Mouse (Mus musculus) left cerebral cortex, postnatal 4 days (tissue): ENCODE results near the gene Coq5. TPM values are rescaled to one million over a fixed set of nuclear protein-coding genes. Genes with fewer than 3 reads are reported as not detected.

Experiments
- DNase-seq: peaks from one replicate; pipeline ENCODE4 v3.0.0-alpha.2; 2022
- intact Hi-C: fragments of 180-260 bp; cut with DNase I; formaldehyde crosslinking; loops from one replicate; pipeline ENCODE4 v1.15.1; 2025
- total RNA-seq, 2 experiments: library from RNA; stranded (reverse); gene quantifications; 2 replicates each; pipeline ENCODE4 v1.2.3; 2021

Coq5 gene
- total RNA-seq, 2 experiments from 2014 or later = 29.7 to 33.8 TPM

DNA sequence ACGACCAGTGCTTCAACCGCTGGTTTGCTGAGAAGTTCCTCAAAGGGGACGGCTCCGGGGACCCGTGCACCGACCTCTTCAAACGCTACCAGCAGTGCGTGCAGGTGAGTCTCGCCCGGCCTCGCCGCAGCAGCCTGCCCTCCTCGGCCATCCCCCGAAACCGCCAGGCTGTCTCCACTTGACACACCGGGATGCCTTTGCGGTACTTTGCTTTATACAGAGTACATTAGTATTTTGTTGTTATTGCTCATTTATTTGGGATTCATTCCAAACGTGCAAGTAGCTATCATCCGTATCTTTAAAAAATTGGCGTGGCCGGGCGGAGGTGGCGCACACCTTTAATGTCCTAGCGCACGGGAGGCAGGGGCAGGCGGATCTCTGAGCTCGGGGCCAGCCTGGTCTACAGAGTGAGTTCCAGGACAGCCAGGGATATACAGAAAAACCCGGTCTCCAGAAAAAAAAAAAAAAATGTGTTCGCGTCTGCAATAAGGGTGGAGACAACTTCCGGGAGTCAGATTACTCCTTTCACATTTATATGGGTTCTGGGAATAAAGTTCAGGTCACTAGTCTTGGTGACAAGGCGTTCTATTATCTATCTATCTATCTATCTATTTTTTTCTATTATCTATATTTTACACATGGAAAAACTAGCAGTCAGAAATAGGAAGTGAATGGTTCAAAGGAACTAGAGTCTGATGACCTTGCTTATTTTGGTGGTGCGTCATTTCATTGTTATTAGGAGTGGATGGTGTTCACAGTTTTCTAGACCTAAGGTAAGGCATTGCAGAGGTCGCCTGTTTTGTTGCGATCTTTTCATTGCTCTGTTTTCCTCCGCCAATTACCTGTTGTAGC is 62.1 kb downstream of the Coq5 start:
- intact Hi-C loops = no loop called here
- no peak for DNase-seq

Other genes with a start within 250 kb of the Coq5 start
- not detected for gene Gm10401, start 181.4 kb upstream of the Coq5 start, total RNA-seq
- 1 to 10 TPM; 9.1 to 9.4 TPM for gene Acads, start 160.3 kb upstream of the Coq5 start, total RNA-seq
- gene Unc119b, start 144.7 kb upstream of the Coq5 start, total RNA-seq = 10 to 100 TPM; 22.4 to 25.6 TPM
- 10 to 100 TPM; 59.5 to 79.4 TPM for gene Mlec, start 121.5 kb upstream of the Coq5 start, total RNA-seq
- gene Cabp1, start 85.3 kb upstream of the Coq5 start, total RNA-seq = 10 to 100 TPM; 67.0 to 67.2 TPM
- gene Pop5, start 43.8 kb upstream of the Coq5 start, total RNA-seq = 10 to 100 TPM; 27.4 to 31.8 TPM
- 100 to 1,000 TPM; 262 to 280 TPM for gene Rnf10, start 6.8 kb upstream of the Coq5 start, total RNA-seq
- gene Dynll1, start 21.3 kb downstream of the Coq5 start, total RNA-seq = 100 to 1,000 TPM; 678 to 766 TPM
- 10 to 100 TPM; 58.7 to 59.4 TPM for gene Srsf9, start 47.5 kb downstream of the Coq5 start, total RNA-seq
- 10 to 100 TPM; 29.6 to 29.7 TPM for gene Gatc, start 61.5 kb downstream of the Coq5 start, total RNA-seq
- 10 to 100 TPM; 30.3 to 30.5 TPM for gene Triap1, start 61.6 kb downstream of the Coq5 start, total RNA-seq
- gene Cox6a1, start 69.3 kb downstream of the Coq5 start, total RNA-seq = 100 to 1,000 TPM; 489 to 518 TPM
- 100 to 1,000 TPM; 110 to 114 TPM for gene Msi1, start 149.9 kb downstream of the Coq5 start, total RNA-seq
- not detected for gene Pla2g1b, start 186.6 kb downstream of the Coq5 start, total RNA-seq
- 10 to 100 TPM; 28.4 to 31.5 TPM for gene Sirt4, start 205.1 kb downstream of the Coq5 start, total RNA-seq
- gene Pxn, start 227.0 kb downstream of the Coq5 start, total RNA-seq = 10 to 100 TPM; 23.9 to 24.7 TPM